18 mouse cellular contexts compared by ENCODE assay signal in the genomic region with DNA sequence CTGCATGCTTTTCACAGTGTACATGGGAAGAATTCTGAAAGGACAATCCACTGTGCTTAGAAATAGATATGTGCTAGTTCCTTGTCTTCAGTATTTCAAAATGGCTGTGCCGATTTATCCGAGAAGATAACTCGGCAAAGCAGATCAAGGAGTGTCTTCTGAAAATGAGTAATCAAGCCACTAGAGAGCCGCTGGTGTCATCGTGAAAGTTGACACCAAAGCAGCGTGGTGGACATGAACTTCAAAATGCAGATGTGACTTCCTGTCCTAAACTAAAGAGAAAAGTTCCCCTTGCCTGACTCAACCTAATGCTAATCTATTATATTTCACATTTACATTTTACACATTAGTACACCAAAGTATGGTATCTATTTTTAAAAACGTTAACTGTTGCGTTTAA.
DNase-seq lines count a peak whose midpoint lies in the region; ATAC-seq lines count a peak whose summit lies in the region.
"Had no signal": no experiment of that assay in that cellular context is flagged by ENCODE, and none has a peak within 500 bp of the region (broad histone marks: within the 10 kb centered on the region; RNA-seq: fewer than 3 reads in every experiment).

No protein-coding gene starts in this region.

- ATAC-seq in CD4-positive, CD25-positive, alpha-beta regulatory T cell, adult 4 months, result peak; percentile 84
- ATAC-seq: forebrain, embryonic 14.5 days; forebrain, postnatal 0 days; intestine, embryonic 16.5 days had no signal

- peak; percentile 66 for DNase-seq in A20 (ENCODE audit: low read depth, low spot score)
- DNase-seq in induced T-regulatory cell, adult 2 months (ENCODE audit: low read depth), result peak; percentile 83
- DNase-seq in Muller cell, postnatal 12 days (ENCODE audit: inconsistent ontology term), result no peak
- DNase-seq in cerebellum, adult 8-10 months, result no peak
- no peak for DNase-seq in ovary, adult 18-20 months (ENCODE audit: low spot score)
- DNase-seq: adrenal gland, adult 8-10 months; adrenal gland, postnatal 25 days; cerebellum, adult 11-12 months; cerebellum, adult 9-10 months; cerebellum, postnatal 14 days; forebrain, postnatal 0 days; gastrocnemius, postnatal 25 days; heart, adult 18-20 months; kidney, adult 18-20 months; kidney, adult 9 months had no signal

Comparison
In these comparisons a context has a peak if more than half of its experiments do, and no peak if none do; other contexts are left out.
1. DNase-seq: peak in A20 (single experiment) and induced T-regulatory cell, adult 2 months (single experiment); none in Muller cell, postnatal 12 days (single experiment), cerebellum, adult 8-10 months (single experiment) and ovary, adult 18-20 months (single experiment).